Mouse (Mus musculus) MEL (cell line): ENCODE results near the gene Ranbp2. TPM values are rescaled to one million over a fixed set of nuclear protein-coding genes. Genes with fewer than 3 reads are reported as not detected.

Source experiments
- DNase-seq: peaks from one replicate; pipeline ENCODE4 v3.0.0; 2011; ENCODE audit warnings: low read depth, low spot score
- H3K27ac ChIP-seq: 2 replicates; pipeline ENCODE4 v1.5.1; 2012; ENCODE audit warnings: low read depth, mild to moderate bottlenecking, control low read depth, low read length, moderate library complexity; ENCODE audit not compliant: control insufficient read depth
- H3K27me3 ChIP-seq, 2 experiments: fragments of 150-350 bp in 1 of 2; sonication (generic) in 1 of 2; 2 replicates each; pipeline ENCODE4 v1.6.1; 2012; ENCODE audit warnings: low read length in 2 of 2, mild to moderate bottlenecking in 2 of 2, improper control_type of control experiment in 1 of 2, moderate library complexity in 1 of 2; ENCODE audit not compliant: insufficient read depth in 2 of 2, control insufficient read depth in 1 of 2
- H3K36me3 ChIP-seq, 2 experiments: 2 replicates each; pipeline ENCODE4 v1.6.1; 2012 to 2014; ENCODE audit warnings: low read length in 2 of 2, improper control_type of control experiment in 1 of 2, inconsistent platforms in 1 of 2, mild to moderate bottlenecking in 1 of 2; ENCODE audit not compliant: insufficient read depth in 2 of 2, control insufficient read depth in 1 of 2
- H3K4me1 ChIP-seq, 2 experiments: fragments of 150-350 bp in 1 of 2; sonication (generic) in 1 of 2; 2 replicates each; pipeline ENCODE4 v1.6.1; 2012; ENCODE audit warnings: low read length in 2 of 2, improper control_type of control experiment in 1 of 2, mild to moderate bottlenecking in 1 of 2; ENCODE audit not compliant: insufficient read depth in 2 of 2, control insufficient read depth in 1 of 2
- H3K4me3 ChIP-seq, 2 experiments: fragments of 150-350 bp in 1 of 2; sonication (generic) in 1 of 2; 2 replicates each; pipeline ENCODE4 v1.5.1; 2012; ENCODE audit warnings: low read depth in 2 of 2, low read length in 2 of 2, mild to moderate bottlenecking in 2 of 2, moderate library complexity in 2 of 2, control low read depth in 1 of 2, improper control_type of control experiment in 1 of 2; ENCODE audit not compliant: control insufficient read depth in 1 of 2, insufficient read depth in 1 of 2
- H3K79me2 ChIP-seq: 2 replicates; pipeline ENCODE4 v1.6.1; 2012; ENCODE audit warnings: mild to moderate bottlenecking, low read length, moderate library complexity; ENCODE audit not compliant: control insufficient read depth, poor library complexity, insufficient read depth
- H3K9ac ChIP-seq: 2 replicates; pipeline ENCODE4 v1.6.1; 2012; ENCODE audit warnings: low read depth, mild to moderate bottlenecking, control low read depth, low read length, moderate library complexity; ENCODE audit not compliant: control insufficient read depth, poor library complexity, severe bottlenecking
- H3K9me3 ChIP-seq: fragments of 150-350 bp; sonication (generic); replicated peaks from 2 replicates; pipeline ENCODE4 v1.6.1; 2012; ENCODE audit warnings: mild to moderate bottlenecking, low read length, improper control_type of control experiment, moderate library complexity; ENCODE audit not compliant: insufficient read depth
- CHD1 ChIP-seq: IDR thresholded peaks from 2 replicates; pipeline ENCODE4 v1.6.1; 2012; ENCODE audit warnings: low read depth, mild to moderate bottlenecking, inconsistent platforms, low read length, improper control_type of control experiment
- CTCF ChIP-seq, 3 experiments: IDR thresholded peaks in 2 of 3; conservative IDR thresholded peaks in 1 of 3; 2 replicates each; pipeline ENCODE4 v1.5.1; 2011 to 2012; ENCODE audit warnings: low read length in 3 of 3, low read depth in 2 of 3, mild to moderate bottlenecking in 2 of 3, improper control_type of control experiment in 1 of 3, inconsistent platforms in 1 of 3, mixed read lengths in 1 of 3, moderate library complexity in 1 of 3; ENCODE audit not compliant: control insufficient read depth in 1 of 3, insufficient read depth in 1 of 3, poor library complexity in 1 of 3, severe bottlenecking in 1 of 3
- E2F4 ChIP-seq: IDR thresholded peaks from 2 replicates; pipeline ENCODE4 v1.6.1; 2011; ENCODE audit warnings: low read depth, low read length, improper control_type of control experiment, borderline replicate concordance
- EP300 ChIP-seq, 2 experiments: IDR thresholded peaks; 2 replicates each; pipeline ENCODE4 v1.6.1; 2011; ENCODE audit warnings: improper control_type of control experiment in 2 of 2, low read length in 2 of 2, low read depth in 1 of 2, mild to moderate bottlenecking in 1 of 2
- GABPA ChIP-seq: IDR thresholded peaks from 2 replicates; pipeline ENCODE4 v1.6.1; 2012; ENCODE audit warnings: low read depth, mild to moderate bottlenecking, inconsistent platforms, low read length, improper control_type of control experiment, moderate library complexity
- HCFC1 ChIP-seq: IDR thresholded peaks from 2 replicates; pipeline ENCODE4 v1.6.1; 2012; ENCODE audit warnings: low read depth, mild to moderate bottlenecking, inconsistent platforms, low read length, improper control_type of control experiment, moderate library complexity
- KAT2A ChIP-seq: conservative IDR thresholded peaks from 2 replicates; pipeline ENCODE4 v1.6.1; 2012; ENCODE audit warnings: low read depth, low read length, improper control_type of control experiment, inconsistent platforms
- MAX ChIP-seq: IDR thresholded peaks from 2 replicates; pipeline ENCODE4 v1.6.1; 2011; ENCODE audit warnings: low read length, improper control_type of control experiment
- MEF2A ChIP-seq: IDR thresholded peaks from 2 replicates; pipeline ENCODE4 v1.6.1; 2014; ENCODE audit warnings: low read depth, mild to moderate bottlenecking, inconsistent platforms, low read length, improper control_type of control experiment; ENCODE audit not compliant: poor library complexity, insufficient replicate concordance, severe bottlenecking; ENCODE audit errors: extremely low read depth
- MXI1 ChIP-seq: IDR thresholded peaks from 2 replicates; pipeline ENCODE4 v1.6.1; 2011; ENCODE audit warnings: mild to moderate bottlenecking, low read depth, low read length, improper control_type of control experiment
- RAD21 ChIP-seq: IDR thresholded peaks from 2 replicates; pipeline ENCODE4 v1.6.1; 2011; ENCODE audit warnings: mild to moderate bottlenecking, low read depth, low read length, improper control_type of control experiment
- RCOR1 ChIP-seq: IDR thresholded peaks from 2 replicates; pipeline ENCODE4 v1.6.1; 2012; ENCODE audit warnings: low read depth, mild to moderate bottlenecking, inconsistent platforms, low read length, improper control_type of control experiment
- SIN3A ChIP-seq: IDR thresholded peaks from 2 replicates; pipeline ENCODE4 v1.6.1; 2012; ENCODE audit warnings: low read length, improper control_type of control experiment, inconsistent platforms
- SMC3 ChIP-seq: IDR thresholded peaks from 2 replicates; pipeline ENCODE4 v1.6.1; 2011; ENCODE audit warnings: low read depth, low read length, improper control_type of control experiment
- TAL1 ChIP-seq: IDR thresholded peaks from 2 replicates; pipeline ENCODE4 v1.6.1; 2012; ENCODE audit warnings: mild to moderate bottlenecking, inconsistent platforms, low read length, moderate library complexity, mixed read lengths
- TCF12 ChIP-seq: IDR thresholded peaks from 2 replicates; pipeline ENCODE4 v1.6.1; 2014; ENCODE audit warnings: low read depth, mild to moderate bottlenecking, inconsistent platforms, low read length, improper control_type of control experiment, moderate library complexity
- UBTF ChIP-seq: IDR thresholded peaks from 2 replicates; pipeline ENCODE4 v1.6.1; 2012; ENCODE audit warnings: low read depth, mild to moderate bottlenecking, inconsistent platforms, low read length, improper control_type of control experiment, moderate library complexity, borderline replicate concordance; ENCODE audit not compliant: insufficient read depth
- USF2 ChIP-seq, 2 experiments: IDR thresholded peaks; 2 replicates each; pipeline ENCODE4 v1.6.1; 2011 to 2012; ENCODE audit warnings: improper control_type of control experiment in 2 of 2, low read length in 2 of 2, borderline replicate concordance in 1 of 2, inconsistent platforms in 1 of 2, low read depth in 1 of 2, mild to moderate bottlenecking in 1 of 2; ENCODE audit not compliant: insufficient read depth in 1 of 2
- polyA plus RNA-seq, 2 experiments: library from polyadenylated mRNA; stranded (reverse) in 1 of 2; unstranded in 1 of 2; fragments of >175 nt in 1 of 2; fragments of >200 nt in 1 of 2; gene quantifications; 2 replicates each; pipeline versions ENCODE4 v1.2.1 to v1.2.4; 2012; ENCODE audit warnings: low replicate concordance in 2 of 2, low read depth in 1 of 2; ENCODE audit not compliant: insufficient read length in 2 of 2, insufficient read depth in 1 of 2, missing spikeins in 1 of 2
- total RNA-seq: library from RNA; depleted of rRNA; stranded (reverse); fragments of 300-350 nt; gene quantifications from 2 replicates; pipeline ENCODE4 v1.2.3, GENCODE M21; 2012

Ranbp2 gene
- total and polyA plus RNA-seq, 3 experiments, result 52.3 to 114 (median 73.5) TPM

- H3K9me3 ChIP-seq, result no peaks in the 10 kb centered on the region
- no peaks in the 10 kb centered on the region for H3K27me3 ChIP-seq
- no peak overlapping the region for H3K9ac ChIP-seq
- DNase-seq, result no peak
- TF ChIP-seq CHD1, result no peak
- TF ChIP-seq TCF12, result no peak
- TF ChIP-seq SIN3A, result no peak
- TF ChIP-seq MXI1, result no peak
- TF ChIP-seq KAT2A, result no peak
- TF ChIP-seq EP300 (IDR thresholded peaks at IDR 0.05; ENCODE audit: low read depth in 1 of 2, low read length in 2 of 2), result no peak
- TF ChIP-seq CTCF (IDR thresholded peaks at IDR 0.05 in 2 of 3, conservative IDR thresholded peaks at IDR 0.05 in 1 of 3; ENCODE audit: control insufficient read depth in 1 of 3, insufficient read depth in 1 of 3, low read depth in 2 of 3, low read length in 3 of 3, poor library complexity in 1 of 3, severe bottlenecking in 1 of 3), result no peak
- TF ChIP-seq TAL1, result no peak
- TF ChIP-seq RAD21, result no peak
- H3K79me2 ChIP-seq, result peaks cover 3% of the 10 kb centered on the region; the same call in 1 of the 2 replicates
- no peaks in the 10 kb centered on the region for H3K4me1 ChIP-seq
- no peak overlapping the region for H3K27ac ChIP-seq
- no peak overlapping the region for H3K4me3 ChIP-seq
- peaks cover 0 to 60% of the 10 kb centered on the region in 2 experiments; a peak in 3 of 4 replicates for H3K36me3 ChIP-seq
Observed at GRCm38 (mm10) chr10:58477086-58477755, 30.5 kb downstream of the Ranbp2 start.

- no peaks in the 10 kb centered on the region for H3K9me3 ChIP-seq
- H3K79me2 ChIP-seq, result peaks cover 3% of the 10 kb centered on the region; the same call in 1 of the 2 replicates
- H3K27me3 ChIP-seq, result no peaks in the 10 kb centered on the region
- no peak overlapping the region for H3K9ac ChIP-seq
- no peaks in the 10 kb centered on the region for H3K4me1 ChIP-seq
- no peak overlapping the region for H3K4me3 ChIP-seq
- DNase-seq, result no peak
- H3K36me3 ChIP-seq, result peaks cover 0 to 60% of the 10 kb centered on the region in 2 experiments; a peak in 3 of 4 replicates
- H3K27ac ChIP-seq, result no peak overlapping the region
- TF ChIP-seq UBTF (no peak), SMC3 (no peak), HCFC1 (no peak), RCOR1 (no peak), E2F4 (no peak), MXI1 (no peak), GABPA (no peak), MAX (no peak), MEF2A (no peak), USF2 (IDR thresholded peaks at IDR 0.05; ENCODE audit: borderline replicate concordance in 1 of 2, insufficient read depth in 1 of 2, low read depth in 1 of 2, low read length in 2 of 2) (no peak)
Observed at GRCm38 (mm10) chr10:58478071-58478578, 31.4 kb downstream of the Ranbp2 start.
